Mouse (Mus musculus): Measurements from ENCODE around the gene Nwd1. TPM values are rescaled to one million over a fixed set of nuclear protein-coding genes. Genes with fewer than 3 reads are reported as not detected.

The Nwd1 gene
- polyA plus RNA-seq (2014; fragmentation: Nextera tagmentation; extraction: Ambion mirVana): 0.03 TPM in 1 of 2 replicates, not detected in the other

DNA sequence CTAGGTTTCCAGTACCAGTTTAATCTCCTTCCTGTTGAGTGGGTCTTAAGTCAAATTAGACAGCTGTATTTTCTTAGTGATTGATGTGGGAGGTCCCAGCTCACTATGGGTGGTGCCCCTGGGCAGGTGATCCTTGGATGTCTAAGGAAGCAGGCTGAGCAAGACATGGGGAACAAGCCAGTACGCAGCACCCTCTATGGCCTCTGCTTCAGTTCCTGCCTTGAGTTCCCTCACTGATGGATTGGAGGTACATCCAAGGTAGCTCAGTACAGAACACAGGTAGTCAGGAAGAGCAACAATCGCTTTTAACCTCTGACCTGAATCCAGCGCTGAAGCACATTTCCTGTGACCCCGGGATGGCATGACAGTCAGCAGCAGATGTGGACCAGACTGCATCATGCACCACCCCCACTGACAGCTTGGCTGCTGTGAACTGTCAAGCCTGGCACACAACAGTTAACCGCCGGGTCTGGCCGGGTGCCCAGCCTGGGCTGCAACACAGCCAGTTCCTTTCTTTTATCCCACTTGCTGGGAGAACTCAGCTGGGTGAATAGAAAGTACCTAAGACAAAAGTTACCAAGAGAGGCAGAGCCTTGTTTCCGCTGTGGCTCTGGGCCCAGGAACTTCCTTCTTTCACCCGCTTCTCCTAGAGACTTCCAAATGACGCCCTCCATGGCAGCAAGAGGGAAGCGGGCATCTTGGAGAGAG is at the start of gene Nwd1:
Gene Nwd1, plus strand, starts transcription at position 652 of the 708 bp plus-strand sequence.
- Histone ChIP-seq H3K9ac (ENCODE audit: low read depth, low read length) (no peak within 1 kb of the TSS), H3K36me3 (ENCODE audit: control insufficient read depth, insufficient read depth, low read length) (no peaks in the 10 kb centered on the region), H3K9me3 (ENCODE audit: control insufficient read depth, low read length) (no peaks in the 10 kb centered on the region), H3K4me2 (replicated peaks; ENCODE audit: low read depth, low read length) (no peak within 1 kb of the TSS), H3K27ac (ENCODE audit: low read depth, low read length) (no peak within 1 kb of the TSS), H3K4me1 (replicated peaks; ENCODE audit: control insufficient read depth, insufficient read depth, low read length) (no peaks in the 10 kb centered on the region), H3K27me3 (ENCODE audit: control insufficient read depth, insufficient read depth, low read length) (no peaks in the 10 kb centered on the region), H3K4me3 (ENCODE audit: low read depth, low read length) (no peak within 1 kb of the TSS)
- ATAC-seq (ENCODE audit: low FRiP score): 0 out of 2 replicates have a peak, but pooled peaks have one; percentile 30
- no peak for DNase-seq (ENCODE audit: low spot score)
- 74% methylated on average over 11 of the region's 11 CpGs for WGBS

DNA sequence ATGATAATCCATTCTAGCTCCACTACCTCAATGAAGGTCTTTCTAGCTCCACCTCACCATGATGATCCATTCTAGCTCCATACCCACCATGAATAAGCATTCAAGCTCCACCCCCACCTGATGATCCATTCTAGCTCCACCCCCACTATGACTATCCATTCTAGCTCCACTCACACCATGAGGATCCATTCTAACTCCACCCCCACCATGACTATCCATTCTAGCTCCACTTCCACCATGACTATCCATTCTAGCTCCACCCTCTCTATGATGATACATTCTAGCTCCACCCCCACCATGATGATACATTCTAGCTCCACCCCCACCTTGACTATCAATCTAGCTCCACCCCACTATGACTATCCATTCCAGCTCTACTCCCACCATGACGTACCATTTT is 3.6 kb upstream of the Nwd1 start:
- H3K36me3 ChIP-seq (ENCODE audit: control insufficient read depth, insufficient read depth, low read length): no peaks in the 10 kb centered on the region
- H3K4me1 ChIP-seq (replicated peaks; ENCODE audit: control insufficient read depth, insufficient read depth, low read length): no peaks in the 10 kb centered on the region
- H3K4me2 ChIP-seq (replicated peaks; ENCODE audit: low read depth, low read length): no peak overlapping the region
- H3K27me3 ChIP-seq (ENCODE audit: control insufficient read depth, insufficient read depth, low read length): no peaks in the 10 kb centered on the region
- peak; percentile 25; the same call in 1 of the 2 replicates for ATAC-seq (ENCODE audit: low FRiP score)
- H3K27ac ChIP-seq (ENCODE audit: low read depth, low read length): no peak overlapping the region
- H3K4me3 ChIP-seq (ENCODE audit: low read depth, low read length): no peak overlapping the region
- no peak overlapping the region for H3K9ac ChIP-seq (ENCODE audit: low read depth, low read length)
- 100% methylated on average over 1 of the region's 1 CpGs for WGBS
- H3K9me3 ChIP-seq (ENCODE audit: control insufficient read depth, low read length): no peaks in the 10 kb centered on the region
- DNase-seq (ENCODE audit: low spot score): no peak

DNA sequence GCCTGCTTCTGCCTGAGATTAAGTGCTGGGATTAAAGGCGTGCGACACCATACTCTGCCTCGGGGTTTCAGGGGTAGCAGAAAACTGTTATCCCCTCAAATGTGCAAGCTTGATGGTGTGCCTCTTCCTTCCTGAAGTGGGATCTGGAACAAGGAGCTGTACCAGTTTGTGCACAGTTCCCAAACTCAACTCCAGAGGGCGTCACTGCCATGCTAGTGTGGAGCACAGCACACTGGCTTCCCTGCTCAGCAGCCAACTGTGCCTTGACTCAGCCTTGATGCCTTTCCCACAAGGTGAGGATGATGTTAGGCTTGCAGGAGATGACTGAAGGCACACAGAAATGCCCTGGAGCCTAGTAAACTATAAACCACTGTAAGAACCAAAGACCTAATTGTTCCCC is 1.9 kb upstream of the Nwd1 start:
- DNase-seq (ENCODE audit: low spot score): peak; percentile 18
- H3K4me1 ChIP-seq (replicated peaks; ENCODE audit: control insufficient read depth, insufficient read depth, low read length): no peaks in the 10 kb centered on the region
- no peak overlapping the region for H3K4me3 ChIP-seq (ENCODE audit: low read depth, low read length)
- no peak overlapping the region for H3K4me2 ChIP-seq (replicated peaks; ENCODE audit: low read depth, low read length)
- H3K9ac ChIP-seq (ENCODE audit: low read depth, low read length): no peak overlapping the region
- no peaks in the 10 kb centered on the region for H3K36me3 ChIP-seq (ENCODE audit: control insufficient read depth, insufficient read depth, low read length)
- WGBS: 72% methylated on average over 4 of the region's 4 CpGs
- H3K27me3 ChIP-seq (ENCODE audit: control insufficient read depth, insufficient read depth, low read length): no peaks in the 10 kb centered on the region
- ATAC-seq (ENCODE audit: low FRiP score): no peak
- no peaks in the 10 kb centered on the region for H3K9me3 ChIP-seq (ENCODE audit: control insufficient read depth, low read length)
- no peak overlapping the region for H3K27ac ChIP-seq (ENCODE audit: low read depth, low read length)

DNA sequence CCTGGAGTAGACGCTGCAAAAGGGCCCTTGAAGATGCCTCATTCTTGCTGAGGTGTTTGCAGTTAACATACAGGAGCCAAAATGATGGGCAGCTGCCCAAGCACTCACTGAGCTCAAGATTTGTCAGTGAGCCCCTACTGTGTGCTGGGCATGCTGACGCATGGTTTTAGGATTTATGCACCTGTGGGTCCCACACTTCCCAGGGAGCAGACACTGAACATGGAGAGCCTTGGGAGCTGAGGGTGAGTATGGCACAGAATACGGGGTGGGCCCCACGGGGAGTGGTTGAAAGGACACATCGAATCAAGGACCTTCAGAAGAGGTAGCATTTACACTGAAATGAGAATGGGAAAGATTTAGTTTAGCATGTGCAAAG is 245 bp downstream of the Nwd1 start:
- 82% methylated on average over 5 of the region's 5 CpGs for WGBS
- ATAC-seq (ENCODE audit: low FRiP score): no peak
- Histone ChIP-seq H3K9ac (ENCODE audit: low read depth, low read length) (no peak overlapping the region), H3K36me3 (ENCODE audit: control insufficient read depth, insufficient read depth, low read length) (no peaks in the 10 kb centered on the region), H3K4me3 (ENCODE audit: low read depth, low read length) (no peak overlapping the region), H3K4me1 (replicated peaks; ENCODE audit: control insufficient read depth, insufficient read depth, low read length) (no peaks in the 10 kb centered on the region), H3K27ac (ENCODE audit: low read depth, low read length) (no peak overlapping the region), H3K9me3 (ENCODE audit: control insufficient read depth, low read length) (no peaks in the 10 kb centered on the region), H3K27me3 (ENCODE audit: control insufficient read depth, insufficient read depth, low read length) (no peaks in the 10 kb centered on the region), H3K4me2 (replicated peaks; ENCODE audit: low read depth, low read length) (no peak overlapping the region)
- no peak for DNase-seq (ENCODE audit: low spot score)

DNA sequence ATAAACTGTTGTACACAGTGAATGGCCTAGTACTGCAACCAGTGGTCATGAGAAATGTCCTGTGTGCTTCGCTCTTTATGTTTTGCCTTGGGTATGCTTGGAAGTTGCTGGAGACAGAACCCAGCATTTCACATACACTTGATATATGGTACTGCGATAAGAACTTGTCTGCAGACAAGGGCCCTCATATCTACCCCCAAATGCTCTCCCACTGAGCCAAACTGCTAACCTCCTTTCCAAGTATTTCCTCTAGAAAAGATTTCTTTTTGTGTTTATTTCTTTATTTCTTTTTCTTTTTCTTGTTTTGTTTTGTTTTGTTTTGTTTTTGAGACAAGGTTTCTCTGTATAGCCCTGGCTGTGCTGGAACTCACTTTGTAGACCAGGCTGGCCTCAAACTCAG is 4.2 kb downstream of the Nwd1 start:
- Histone ChIP-seq H3K9ac (ENCODE audit: low read depth, low read length) (no peak overlapping the region), H3K4me1 (replicated peaks; ENCODE audit: control insufficient read depth, insufficient read depth, low read length) (no peaks in the 10 kb centered on the region), H3K27ac (ENCODE audit: low read depth, low read length) (no peak overlapping the region), H3K9me3 (ENCODE audit: control insufficient read depth, low read length) (no peaks in the 10 kb centered on the region), H3K27me3 (ENCODE audit: control insufficient read depth, insufficient read depth, low read length) (no peaks in the 10 kb centered on the region), H3K36me3 (ENCODE audit: control insufficient read depth, insufficient read depth, low read length) (no peaks in the 10 kb centered on the region), H3K4me3 (ENCODE audit: low read depth, low read length) (no peak overlapping the region), H3K4me2 (replicated peaks; ENCODE audit: low read depth, low read length) (no peak overlapping the region)
- WGBS: 91% methylated on average over 2 of the region's 2 CpGs
- no peak for ATAC-seq (ENCODE audit: low FRiP score)
- DNase-seq (ENCODE audit: low spot score): no peak

DNA sequence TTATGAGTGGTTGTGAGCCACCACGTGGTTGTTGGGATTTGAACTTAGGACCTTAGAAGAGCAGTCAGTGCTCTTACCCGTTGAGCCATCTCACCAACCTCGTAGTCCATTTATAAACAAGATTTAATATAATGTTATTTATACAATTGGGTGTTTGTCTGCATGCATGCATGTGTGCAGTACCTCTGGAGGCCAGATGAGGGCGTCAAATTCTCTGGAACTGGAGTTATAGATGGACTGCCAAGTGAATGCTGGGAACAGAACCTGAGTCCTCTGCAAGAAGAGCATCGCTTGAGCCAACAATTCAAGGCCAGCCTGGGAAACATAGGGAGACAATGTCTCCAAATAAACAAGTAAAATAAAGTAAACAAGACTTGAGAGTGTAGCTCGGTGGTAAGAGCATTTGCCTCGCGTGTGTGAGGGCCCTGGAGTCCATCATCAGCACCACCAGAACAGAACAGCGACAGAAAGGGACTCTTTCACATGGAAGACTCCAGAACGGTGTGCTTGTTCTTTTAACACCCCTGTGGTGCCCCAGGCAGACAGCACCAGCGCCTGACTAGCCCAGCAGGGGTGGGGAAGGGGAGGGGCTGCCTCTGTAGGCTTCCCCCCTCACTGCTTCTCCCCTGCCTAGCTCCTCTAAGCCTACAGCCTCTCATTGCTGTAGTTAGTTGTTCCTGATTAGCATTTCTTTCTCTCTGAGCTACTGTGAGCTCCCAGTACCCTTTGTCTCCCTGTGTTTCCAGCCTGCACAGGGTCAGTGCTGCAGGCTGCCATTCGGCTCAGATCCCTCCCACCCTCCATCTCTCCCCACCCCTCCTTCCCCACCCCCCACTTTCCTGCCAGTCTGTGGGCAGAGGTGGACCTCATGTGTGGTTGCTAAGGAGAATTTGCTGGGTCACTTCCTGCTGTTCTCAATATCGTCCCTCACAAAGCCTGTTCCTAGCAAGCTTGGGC is 8.3 kb downstream of the Nwd1 start:
- H3K4me3 ChIP-seq (ENCODE audit: low read depth, low read length): no peak overlapping the region
- DNase-seq (ENCODE audit: low spot score): peak; percentile 74
- H3K9ac ChIP-seq (ENCODE audit: low read depth, low read length): peak overlapping the region; percentile 11; the same call in 1 of the 2 replicates
- 20% methylated on average over 13 of the region's 13 CpGs for WGBS
- H3K27me3 ChIP-seq (ENCODE audit: control insufficient read depth, insufficient read depth, low read length): no peaks in the 10 kb centered on the region
- H3K27ac ChIP-seq (ENCODE audit: low read depth, low read length): peak overlapping the region; percentile 69
- no peaks in the 10 kb centered on the region for H3K4me1 ChIP-seq (replicated peaks; ENCODE audit: control insufficient read depth, insufficient read depth, low read length)
- H3K9me3 ChIP-seq (ENCODE audit: control insufficient read depth, low read length): no peaks in the 10 kb centered on the region
- peak; percentile 95 for ATAC-seq (ENCODE audit: low FRiP score)
- H3K4me2 ChIP-seq (replicated peaks; ENCODE audit: low read depth, low read length): no peak overlapping the region; the same call in 1 of the 2 replicates
- H3K36me3 ChIP-seq (ENCODE audit: control insufficient read depth, insufficient read depth, low read length): no peaks in the 10 kb centered on the region

DNA sequence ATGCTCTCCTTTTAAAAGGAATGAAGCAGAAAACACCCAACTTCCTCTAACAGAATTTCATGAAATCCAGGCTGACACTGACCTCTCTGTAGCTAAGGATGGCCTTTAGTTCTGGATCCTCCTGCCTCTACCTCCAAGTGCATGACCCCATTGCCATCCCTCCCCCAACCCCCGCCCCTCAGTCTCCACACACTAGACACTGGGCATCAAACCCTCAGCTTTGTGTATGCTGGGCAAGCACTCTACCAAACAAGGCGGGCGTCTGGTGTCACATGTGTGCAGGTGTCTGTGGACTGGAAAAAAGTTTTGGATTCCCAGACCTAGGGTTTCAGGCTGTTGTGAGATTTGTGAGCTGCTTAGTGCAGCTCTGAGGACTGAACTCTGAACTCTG is 9.0 kb downstream of the Nwd1 start:
- no peak for DNase-seq (ENCODE audit: low spot score)
- Histone ChIP-seq H3K4me3 (ENCODE audit: low read depth, low read length) (no peak overlapping the region), H3K4me2 (replicated peaks; ENCODE audit: low read depth, low read length) (no peak overlapping the region), H3K36me3 (ENCODE audit: control insufficient read depth, insufficient read depth, low read length) (no peaks in the 10 kb centered on the region), H3K9ac (ENCODE audit: low read depth, low read length) (no peak overlapping the region), H3K4me1 (replicated peaks; ENCODE audit: control insufficient read depth, insufficient read depth, low read length) (no peaks in the 10 kb centered on the region), H3K27me3 (ENCODE audit: control insufficient read depth, insufficient read depth, low read length) (no peaks in the 10 kb centered on the region), H3K9me3 (ENCODE audit: control insufficient read depth, low read length) (no peaks in the 10 kb centered on the region), H3K27ac (ENCODE audit: low read depth, low read length) (peak overlapping the region; percentile 37; the same call in 1 of the 2 replicates)
- 62% methylated on average over 3 of the region's 3 CpGs for WGBS
- peak; percentile 63 for ATAC-seq (ENCODE audit: low FRiP score)

DNA sequence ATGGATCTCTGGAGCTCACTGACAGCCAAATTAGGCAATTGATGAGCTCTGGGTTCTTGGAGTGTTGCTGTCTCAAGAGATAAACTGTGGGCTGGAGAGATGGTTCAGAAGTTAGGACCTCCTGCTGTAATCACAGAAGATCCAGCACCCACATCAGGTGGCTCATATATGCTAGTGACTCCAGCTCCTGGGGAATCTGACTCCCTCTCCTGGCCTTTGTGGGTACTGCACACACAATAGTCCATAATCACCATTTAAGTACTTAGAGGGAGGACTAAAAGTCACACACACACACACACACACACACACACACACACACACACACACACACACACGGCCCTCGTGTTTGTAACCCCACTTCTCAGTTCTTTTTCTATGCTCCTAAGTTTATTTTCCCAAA is 13.5 kb downstream of the Nwd1 start:
- ATAC-seq (ENCODE audit: low FRiP score): no peak
- no peaks in the 10 kb centered on the region for H3K9me3 ChIP-seq (ENCODE audit: control insufficient read depth, low read length)
- H3K27me3 ChIP-seq (ENCODE audit: control insufficient read depth, insufficient read depth, low read length): no peaks in the 10 kb centered on the region
- 82% methylated on average over 2 of the region's 2 CpGs for WGBS
- H3K4me3 ChIP-seq (ENCODE audit: low read depth, low read length): no peak overlapping the region
- H3K4me1 ChIP-seq (replicated peaks; ENCODE audit: control insufficient read depth, insufficient read depth, low read length): no peaks in the 10 kb centered on the region
- H3K4me2 ChIP-seq (replicated peaks; ENCODE audit: low read depth, low read length): no peak overlapping the region
- no peak overlapping the region for H3K27ac ChIP-seq (ENCODE audit: low read depth, low read length)
- H3K9ac ChIP-seq (ENCODE audit: low read depth, low read length): no peak overlapping the region
- no peak for DNase-seq (ENCODE audit: low spot score)
- no peaks in the 10 kb centered on the region for H3K36me3 ChIP-seq (ENCODE audit: control insufficient read depth, insufficient read depth, low read length)

Data from hindbrain, embryonic 11.5 days (tissue).